Mouse (Mus musculus) kidney, postnatal 4 days (tissue): ENCODE results near the gene Olfr532.
"Not testable (repeated sequence)": the region's sequence is repeated elsewhere in the genome, so short reads cannot be mapped to it uniquely, and the experiment has no call there.

ENCODE experiments used
- DNase-seq, 2 experiments: peaks; one replicate each; pipeline ENCODE4 v3.0.0; 2021; ENCODE audit warnings: mixed read lengths in 2 of 2

Olfr532 gene

GRCm38 (mm10) chr7:140421539-140421938 lies at the start of gene Olfr532:
Gene Olfr532, minus strand, starts transcription at chr7:140421639.
- no peak for DNase-seq

- not testable (repeated sequence) for DNase-seq
Observed at GRCm38 (mm10) chr7:140463070-140463469, 41.6 kb upstream of the Olfr532 start, which contains the start of gene Olfr533. Gene Olfr533, plus strand, starts transcription at chr7:140463370.

- no peak for DNase-seq
Observed at GRCm38 (mm10) chr7:140443141-140443540, 21.7 kb upstream of the Olfr532 start.

- no peak for DNase-seq
Observed at GRCm38 (mm10) chr7:140402818-140403217, 18.6 kb downstream of the Olfr532 start, which contains the start of gene Olfr531. Gene Olfr531, minus strand, starts transcription at chr7:140402918.

- no peak for DNase-seq
Observed at GRCm38 (mm10) chr7:140376911-140377310, 44.5 kb downstream of the Olfr532 start.

- no peak for DNase-seq
Observed at GRCm38 (mm10) chr7:140376231-140376630, 45.2 kb downstream of the Olfr532 start, which contains the start of gene Olfr530. Gene Olfr530, minus strand, starts transcription at chr7:140376331.

- DNase-seq: no peak
Observed at GRCm38 (mm10) chr7:140374300-140374699, 47.1 kb downstream of the Olfr532 start.
